Mouse (Mus musculus): ENCODE measurements around the gene Gm42417.

- TF ChIP-seq CTCF (IDR thresholded peaks at IDR 0.05; ENCODE audit: low read depth, low read length) (no peak), GATA1 (IDR thresholded peaks at IDR 0.05; ENCODE audit: borderline replicate concordance, low read length) (no peak), POLR2AphosphoS5 (IDR thresholded peaks at IDR 0.05; ENCODE audit: insufficient replicate concordance, low read depth, low read length) (no peak), TAL1 (conservative IDR thresholded peaks at IDR 0.05; ENCODE audit: low read depth, low read length) (no peak)
Measured at GRCm38 (mm10) chr1:36552506-36552905, 13.3 kb upstream of the Gm42417 start.
